Mouse (Mus musculus) heart, postnatal 0 days (tissue): ENCODE data around the gene Ctrc.

ENCODE experiments used
- CTCF ChIP-seq: IDR thresholded peaks from 2 replicates; pipeline ENCODE4 v1.5.1; 2016; ENCODE audit warnings: antibody characterized with exemption, control low read depth, low read depth
- EP300 ChIP-seq: IDR thresholded peaks from 2 replicates; pipeline ENCODE4 v1.6.1; 2016; ENCODE audit warnings: antibody characterized with exemption, low read depth

- TF ChIP-seq EP300 (no peak), CTCF (peak; percentile 15; the same call in 1 of the 2 replicates)
Observed at GRCm38 (mm10) chr4:141822089-141822488, 24.1 kb downstream of the Ctrc start.
